Mouse (Mus musculus) hindbrain, postnatal 0 days (tissue): ENCODE data around the gene Ldlrap1. TPM values are rescaled to one million over a fixed set of nuclear protein-coding genes. Genes with fewer than 3 reads are reported as not detected.

Source experiments
- ATAC-seq: fragments of 200-750 bp; cut with Nextera tagmentation; 2 replicates; pipeline ENCODE4 v1.8.0; 2017; ENCODE audit warnings: mild to moderate bottlenecking, moderate TSS enrichment, moderate library complexity
- DNase-seq: peaks from one replicate; pipeline ENCODE4 v3.0.0-alpha.2; 2015; ENCODE audit warnings: low spot score
- H3K27ac ChIP-seq: fragments of 300-500 bp; sonication (generic); 2 replicates; pipeline ENCODE4 v1.5.1; 2014; ENCODE audit warnings: mild to moderate bottlenecking
- H3K27me3 ChIP-seq: fragments of 300-500 bp; sonication (generic); 2 replicates; pipeline ENCODE4 v1.6.1; 2014; ENCODE audit warnings: low read length, mixed read lengths; ENCODE audit not compliant: insufficient read depth
- H3K36me3 ChIP-seq: fragments of 300-500 bp; sonication (generic); 2 replicates; pipeline ENCODE4 v1.6.1; 2014; ENCODE audit warnings: low read length, mixed read lengths; ENCODE audit not compliant: insufficient read depth
- H3K4me1 ChIP-seq: fragments of 300-500 bp; sonication (generic); 2 replicates; pipeline ENCODE4 v1.6.1; 2014; ENCODE audit warnings: antibody characterized with exemption, low read length, mixed read lengths; ENCODE audit not compliant: insufficient read depth
- H3K4me2 ChIP-seq: fragments of 300-500 bp; sonication (generic); 2 replicates; pipeline ENCODE4 v1.6.1; 2014; ENCODE audit warnings: low read depth, mild to moderate bottlenecking, low read length, moderate library complexity, mixed read lengths
- H3K4me3 ChIP-seq: fragments of 300-500 bp; sonication (generic); 2 replicates; pipeline ENCODE4 v1.5.1; 2014; ENCODE audit warnings: low read length
- H3K9ac ChIP-seq: fragments of 300-500 bp; sonication (generic); replicated peaks from 2 replicates; pipeline ENCODE4 v1.6.1; 2014; ENCODE audit warnings: mild to moderate bottlenecking, low read length, moderate library complexity, mixed read lengths
- H3K9me3 ChIP-seq: fragments of 300-500 bp; sonication (generic); 2 replicates; pipeline ENCODE4 v1.6.1; 2016; ENCODE audit warnings: low read length, mixed read lengths
- CTCF ChIP-seq: IDR thresholded peaks from 2 replicates; pipeline ENCODE4 v1.5.1; 2016; ENCODE audit warnings: antibody characterized with exemption, control low read depth, low read depth
- WGBS: fragments of 180-500 bp; shearing (Covaris S2); extraction: QIAGEN DNeasy Blood & Tissue Kit; methylation state at CpG from one replicate; pipeline ENCODE4 v1.1.7; 2014; 5-methylcytosine and 5-hydroxymethylcytosine counted together
- polyA plus RNA-seq: library from polyadenylated mRNA; unstranded; fragments of >200 nt; fragmentation: Nextera tagmentation; extraction: Ambion mirVana; gene quantifications from 2 replicates; pipeline ENCODE4 v1.2.1, GENCODE M21; 2015
- total RNA-seq: library from RNA; depleted of rRNA; stranded (reverse); fragments of >200 nt; gene quantifications from 2 replicates; pipeline ENCODE4 v1.2.3, GENCODE M21; 2014

Gene Ldlrap1
- total and polyA plus RNA-seq, 2 experiments from 2014 or later = 2.7 to 3.1 TPM

DNA sequence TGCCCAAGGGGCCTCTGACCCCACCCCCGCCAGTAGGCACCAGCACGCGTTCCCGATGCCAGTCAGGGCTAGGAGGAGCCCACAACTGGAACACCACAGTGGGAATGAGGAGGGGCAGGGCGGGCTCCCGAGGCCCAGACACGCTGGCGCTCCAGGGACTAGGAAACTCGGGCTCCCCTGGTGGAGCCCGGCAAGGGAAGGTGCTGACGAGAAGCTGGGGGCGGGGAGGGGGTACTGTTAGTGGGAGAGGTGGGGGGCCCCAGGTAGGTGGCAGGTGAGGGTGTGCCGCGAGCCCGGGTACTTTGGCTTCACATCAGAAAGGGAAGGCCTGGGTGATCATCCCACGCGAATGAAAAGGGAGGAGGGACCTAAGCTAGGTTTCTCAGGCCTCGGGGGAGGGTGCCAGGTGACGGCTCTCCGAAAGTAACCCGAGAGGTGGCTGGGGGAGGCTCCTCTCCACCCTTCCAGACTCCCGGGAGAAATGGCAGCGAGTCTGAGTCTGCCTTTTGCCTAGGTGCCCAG is 859 bp downstream of the Ldlrap1 start:
- Histone ChIP-seq H3K27ac (no peak overlapping the region), H3K4me2 (peak overlapping the region; percentile 92), H3K4me1 (peaks cover 9% of the 10 kb centered on the region), H3K9me3 (no peaks in the 10 kb centered on the region), H3K9ac (peak overlapping the region; percentile 49), H3K27me3 (0 out of 2 replicates have a peak, but pooled peaks cover 7% of the 10 kb centered on the region), H3K36me3 (no peaks in the 10 kb centered on the region), H3K4me3 (peak overlapping the region; percentile 51)
- WGBS = 3% methylated on average over 23 of the region's 23 CpGs
- TF ChIP-seq CTCF = no peak
- ATAC-seq = no peak
- no peak for DNase-seq

DNA sequence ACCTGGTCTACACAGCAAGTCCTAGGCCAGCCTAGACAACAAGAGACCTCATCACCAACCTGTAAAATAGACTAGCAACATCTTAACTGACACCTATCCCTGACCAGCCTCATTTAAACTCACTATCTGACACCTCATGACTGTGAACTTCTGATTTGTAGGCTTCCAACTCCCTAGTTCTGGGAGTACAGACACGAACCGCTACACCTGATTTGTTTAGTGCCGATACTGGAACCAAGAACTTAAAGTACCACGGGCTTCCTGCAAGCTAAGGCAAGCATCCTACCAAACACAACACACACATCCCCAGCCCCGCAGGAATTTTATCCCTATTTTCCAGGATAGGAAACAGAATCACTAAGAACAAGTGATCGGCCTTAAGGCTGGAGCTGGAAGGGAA is 1.5 kb downstream of the Ldlrap1 start:
- ATAC-seq = no peak
- H3K4me3 ChIP-seq = no peak overlapping the region
- peaks cover 9% of the 10 kb centered on the region for H3K4me1 ChIP-seq
- 0 out of 2 replicates have a peak, but pooled peaks cover 7% of the 10 kb centered on the region for H3K27me3 ChIP-seq
- H3K9ac ChIP-seq = no peak overlapping the region
- no peak overlapping the region for H3K27ac ChIP-seq
- H3K36me3 ChIP-seq = no peaks in the 10 kb centered on the region
- no peak for DNase-seq
- no peaks in the 10 kb centered on the region for H3K9me3 ChIP-seq
- 79% methylated on average over 6 of the region's 6 CpGs for WGBS
- no peak for TF ChIP-seq CTCF
- H3K4me2 ChIP-seq = peak overlapping the region; percentile 92; the same call in 1 of the 2 replicates

DNA sequence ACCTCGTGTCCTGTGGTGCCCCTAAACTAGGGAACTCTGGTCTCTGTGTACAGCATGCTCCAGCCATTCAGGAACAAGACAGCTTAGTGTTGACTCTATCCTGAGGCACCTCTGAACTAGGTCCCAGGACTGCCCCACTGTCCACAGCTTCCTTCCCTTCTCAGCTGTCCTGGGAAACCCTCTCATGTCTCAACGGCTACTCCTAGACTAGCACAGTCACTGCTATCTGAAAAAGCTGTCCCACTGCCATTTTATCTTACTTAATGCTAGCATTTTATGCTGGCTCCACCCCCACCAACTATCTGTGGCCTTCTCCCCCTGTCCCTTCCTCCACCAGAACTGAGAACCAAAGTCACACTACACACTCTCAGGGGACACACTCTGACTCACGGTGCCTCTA is 3.5 kb downstream of the Ldlrap1 start:
- DNase-seq (no peak), ATAC-seq (no peak)
- Histone ChIP-seq H3K4me1 (peaks cover 9% of the 10 kb centered on the region), H3K4me3 (no peak overlapping the region), H3K27ac (no peak overlapping the region), H3K9me3 (no peaks in the 10 kb centered on the region), H3K27me3 (0 out of 2 replicates have a peak, but pooled peaks cover 7% of the 10 kb centered on the region), H3K4me2 (no peak overlapping the region), H3K9ac (no peak overlapping the region), H3K36me3 (no peaks in the 10 kb centered on the region)
- WGBS = 83% methylated on average over 3 of the region's 3 CpGs
- no peak for TF ChIP-seq CTCF

DNA sequence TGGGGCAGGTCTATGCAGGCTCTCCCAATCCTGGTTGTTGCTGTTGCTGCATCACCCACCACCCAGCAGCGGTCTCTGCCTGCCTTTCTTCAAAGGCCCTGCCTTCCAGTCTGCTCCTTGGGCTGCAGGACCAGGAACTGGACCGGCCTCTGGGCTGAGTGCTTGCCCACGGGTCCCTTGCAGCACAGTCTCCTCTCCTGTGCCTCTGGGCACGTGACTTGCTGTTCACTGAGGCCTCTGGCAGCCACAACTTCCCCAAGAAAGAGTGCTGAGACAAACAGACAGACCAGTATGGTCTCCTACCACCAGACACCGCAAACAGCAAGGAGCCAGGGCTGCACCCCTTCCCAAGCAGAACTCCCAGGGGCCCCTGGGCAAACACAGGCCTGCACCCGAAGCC is 5.5 kb downstream of the Ldlrap1 start:
- WGBS = 82% methylated on average over 6 of the region's 6 CpGs
- no peak overlapping the region for H3K4me3 ChIP-seq

DNA sequence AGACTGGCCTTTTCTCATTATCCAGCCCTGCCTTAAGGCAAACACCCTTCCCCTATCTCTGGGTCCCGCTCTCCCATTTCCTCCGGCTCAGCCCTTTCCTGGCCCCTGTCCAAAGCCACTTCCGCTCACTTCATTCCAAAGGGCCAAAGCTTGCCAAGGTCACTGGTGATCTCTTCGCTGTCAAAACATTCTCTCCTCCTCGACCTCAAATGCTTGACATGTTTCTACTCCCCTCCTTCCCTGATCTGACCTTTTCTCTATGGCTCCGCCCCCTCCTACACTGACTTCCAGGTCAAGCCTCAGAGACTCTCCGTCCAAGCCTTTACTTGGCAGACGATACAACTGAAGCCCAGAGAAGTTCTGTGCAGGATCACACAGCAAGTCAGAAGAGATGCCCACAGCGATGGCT is 7.0 kb downstream of the Ldlrap1 start:
- H3K4me2 ChIP-seq = no peak overlapping the region
- no peaks in the 10 kb centered on the region for H3K36me3 ChIP-seq
- no peak overlapping the region for H3K4me3 ChIP-seq
- H3K27ac ChIP-seq = no peak overlapping the region
- no peaks in the 10 kb centered on the region for H3K9me3 ChIP-seq
- DNase-seq (peak; percentile 48), ATAC-seq (no peak)
- no peaks in the 10 kb centered on the region for H3K4me1 ChIP-seq
- TF ChIP-seq CTCF = no peak
- H3K9ac ChIP-seq = no peak overlapping the region
- 0 out of 2 replicates have a peak, but pooled peaks cover 5% of the 10 kb centered on the region for H3K27me3 ChIP-seq
- 43% methylated on average over 9 of the region's 9 CpGs for WGBS

More for the DNA sequence above, 5.5 kb downstream of the Ldlrap1 start:
- H3K27ac ChIP-seq = no peak overlapping the region
- 0 out of 2 replicates have a peak, but pooled peaks cover 7% of the 10 kb centered on the region for H3K27me3 ChIP-seq
- ATAC-seq = no peak
- no peak for DNase-seq
- no peak overlapping the region for H3K9ac ChIP-seq
- no peak overlapping the region for H3K4me2 ChIP-seq
- no peaks in the 10 kb centered on the region for H3K36me3 ChIP-seq
- H3K9me3 ChIP-seq = no peaks in the 10 kb centered on the region
- TF ChIP-seq CTCF = no peak
- peaks cover 7% of the 10 kb centered on the region for H3K4me1 ChIP-seq

DNA sequence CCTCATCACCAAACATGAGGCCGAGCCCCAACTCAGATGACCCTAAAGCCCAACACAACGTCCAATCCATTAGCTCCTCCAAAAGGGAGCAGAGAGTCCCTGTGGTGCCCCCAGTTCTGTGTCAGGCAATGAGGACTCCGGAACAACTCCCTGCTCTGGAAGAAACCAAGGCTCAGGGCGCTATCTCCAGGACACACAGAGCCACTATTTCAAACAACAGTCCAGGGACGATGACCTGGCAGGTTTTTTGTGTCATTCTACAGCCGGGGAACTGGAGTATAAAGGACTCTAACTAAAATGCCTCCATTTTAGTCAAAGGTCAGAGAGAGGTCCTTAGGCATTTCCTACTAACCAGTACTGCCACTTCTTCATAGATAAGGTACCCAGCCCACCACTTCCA is 7.5 kb downstream of the Ldlrap1 start:
- H3K9ac ChIP-seq = no peak overlapping the region
- TF ChIP-seq CTCF = no peak
- H3K27ac ChIP-seq = no peak overlapping the region
- no peak for ATAC-seq
- DNase-seq = no peak
- H3K36me3 ChIP-seq = no peaks in the 10 kb centered on the region
- H3K27me3 ChIP-seq = no peaks in the 10 kb centered on the region
- no peaks in the 10 kb centered on the region for H3K9me3 ChIP-seq
- H3K4me1 ChIP-seq = no peaks in the 10 kb centered on the region
- no peak overlapping the region for H3K4me2 ChIP-seq
- WGBS = 84% methylated on average over 6 of the region's 6 CpGs
- H3K4me3 ChIP-seq = no peak overlapping the region

DNA sequence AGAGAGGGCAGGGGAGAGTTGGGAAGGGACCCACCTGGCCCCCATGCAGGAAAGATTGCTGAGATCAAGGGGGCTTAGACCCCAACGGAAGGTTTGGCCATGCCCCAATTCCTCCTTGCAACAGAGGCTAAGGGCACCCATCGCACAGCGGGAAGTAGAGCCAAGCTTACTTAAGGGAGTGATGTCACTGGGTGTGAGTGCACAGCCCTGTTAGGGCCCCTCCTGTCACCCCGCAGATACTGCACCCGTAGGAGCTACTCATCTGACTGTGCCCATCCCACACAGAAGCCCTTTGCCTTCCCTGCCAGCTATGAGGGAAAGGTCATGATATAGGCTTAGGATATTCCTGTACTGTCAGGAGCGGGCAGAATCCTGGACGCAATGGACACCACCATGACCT is 8.3 kb downstream of the Ldlrap1 start:
- Histone ChIP-seq H3K27me3 (no peaks in the 10 kb centered on the region), H3K27ac (no peak overlapping the region), H3K9ac (no peak overlapping the region), H3K4me1 (no peaks in the 10 kb centered on the region), H3K4me2 (no peak overlapping the region), H3K36me3 (no peaks in the 10 kb centered on the region), H3K4me3 (no peak overlapping the region), H3K9me3 (no peaks in the 10 kb centered on the region)
- DNase-seq (no peak), ATAC-seq (no peak)
- 91% methylated on average over 7 of the region's 7 CpGs for WGBS
- TF ChIP-seq CTCF = no peak
